Mouse (Mus musculus): ENCODE results near the gene Scn8a.

DNA sequence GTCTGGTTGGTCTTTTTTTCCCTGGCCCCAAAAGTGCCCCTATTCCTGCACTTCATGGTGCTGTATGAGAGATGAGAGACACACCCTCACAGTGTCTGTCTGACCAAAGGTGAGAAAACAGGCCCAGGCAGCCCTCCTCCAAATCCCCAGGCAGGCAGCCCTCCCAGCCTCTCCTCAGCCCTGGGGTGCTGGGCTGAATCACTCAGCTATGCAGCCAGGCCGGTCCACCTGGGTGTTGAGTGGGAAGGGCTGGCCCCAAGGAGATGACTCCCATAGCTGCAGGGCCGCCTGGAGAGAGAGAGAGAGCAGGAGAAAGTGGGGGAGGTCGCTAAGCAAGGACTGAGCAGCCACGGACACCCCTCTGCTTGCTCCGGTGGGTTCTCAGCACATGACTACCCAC, 201.1 kb downstream of the Scn8a start:
- TF ChIP-seq CTCF (IDR thresholded peaks at IDR 0.05; ENCODE audit: low read depth) (no peak), EP300 (IDR thresholded peaks at IDR 0.05; ENCODE audit: low read depth) (no peak)
